Mouse (Mus musculus) stomach, postnatal 0 days (tissue): Measurements from ENCODE around the gene Frem1. TPM values are rescaled to one million over a fixed set of nuclear protein-coding genes. Genes with fewer than 3 reads are reported as not detected.

Experiments
- ATAC-seq: fragments of 200-750 bp; cut with Nextera tagmentation; 2 replicates; pipeline ENCODE4 v1.8.0; 2017; ENCODE audit not compliant: low FRiP score, low TSS enrichment
- DNase-seq: peaks from one replicate; pipeline ENCODE4 v3.0.0-alpha.2; 2016; ENCODE audit warnings: low spot score
- H3K27ac ChIP-seq: fragments of 300-500 bp; sonication (generic); replicated peaks from 2 replicates; pipeline ENCODE4 v1.5.1; 2014; ENCODE audit warnings: mild to moderate bottlenecking, control low read depth
- H3K27me3 ChIP-seq: fragments of 300-500 bp; sonication (generic); 2 replicates; pipeline ENCODE4 v1.6.1; 2014; ENCODE audit warnings: low read length; ENCODE audit not compliant: control insufficient read depth, insufficient read depth
- H3K36me3 ChIP-seq: fragments of 300-500 bp; sonication (generic); 2 replicates; pipeline ENCODE4 v1.6.1; 2014; ENCODE audit warnings: low read length, mixed read lengths; ENCODE audit not compliant: control insufficient read depth, insufficient read depth
- H3K4me1 ChIP-seq: fragments of 300-500 bp; sonication (generic); replicated peaks from 2 replicates; pipeline ENCODE4 v1.6.1; 2014; ENCODE audit warnings: antibody characterized with exemption; ENCODE audit not compliant: control insufficient read depth, insufficient read depth
- H3K4me2 ChIP-seq: fragments of 300-500 bp; sonication (generic); replicated peaks from 2 replicates; pipeline ENCODE4 v1.6.1; 2014; ENCODE audit warnings: low read depth, mild to moderate bottlenecking, control low read depth, moderate library complexity
- H3K4me3 ChIP-seq: fragments of 300-500 bp; sonication (generic); 2 replicates; pipeline ENCODE4 v1.5.1; 2014; ENCODE audit warnings: low read depth, low read length, control low read depth
- H3K9ac ChIP-seq: fragments of 300-500 bp; sonication (generic); 2 replicates; pipeline ENCODE4 v1.6.1; 2014; ENCODE audit warnings: mild to moderate bottlenecking, low read length, control low read depth, mixed read lengths
- H3K9me3 ChIP-seq: fragments of 300-500 bp; sonication (generic); 2 replicates; pipeline ENCODE4 v1.6.1; 2016; ENCODE audit warnings: low read length; ENCODE audit not compliant: control insufficient read depth
- CTCF ChIP-seq: IDR thresholded peaks from 2 replicates; pipeline ENCODE4 v1.5.1; 2016; ENCODE audit warnings: antibody characterized with exemption, low read depth, mild to moderate bottlenecking, moderate library complexity
- EP300 ChIP-seq: optimal IDR thresholded peaks from 2 replicates; pipeline ENCODE3; 2016; ENCODE audit warnings: antibody characterized with exemption
- WGBS: fragments of 180-500 bp; shearing (Covaris S2); extraction: QIAGEN DNeasy Blood & Tissue Kit; methylation state at CpG from one replicate; pipeline ENCODE4 v1.1.7; 2014; 5-methylcytosine and 5-hydroxymethylcytosine counted together
- polyA plus RNA-seq: library from polyadenylated mRNA; unstranded; fragments of >200 nt; fragmentation: Nextera tagmentation; extraction: Ambion mirVana; gene quantifications from 2 replicates; pipeline ENCODE4 v1.2.1, GENCODE M21; 2015

Gene Frem1
- polyA plus RNA-seq, 1 experiment from 2014 or later: 2.9 TPM

- ATAC-seq: no peak
- WGBS: 53% methylated on average over 5 of the region's 5 CpGs
- H3K4me2 ChIP-seq: no peak overlapping the region
Measured at GRCm38 (mm10) chr4:82916678-82917050, 135.5 kb downstream of the Frem1 start.

DNA sequence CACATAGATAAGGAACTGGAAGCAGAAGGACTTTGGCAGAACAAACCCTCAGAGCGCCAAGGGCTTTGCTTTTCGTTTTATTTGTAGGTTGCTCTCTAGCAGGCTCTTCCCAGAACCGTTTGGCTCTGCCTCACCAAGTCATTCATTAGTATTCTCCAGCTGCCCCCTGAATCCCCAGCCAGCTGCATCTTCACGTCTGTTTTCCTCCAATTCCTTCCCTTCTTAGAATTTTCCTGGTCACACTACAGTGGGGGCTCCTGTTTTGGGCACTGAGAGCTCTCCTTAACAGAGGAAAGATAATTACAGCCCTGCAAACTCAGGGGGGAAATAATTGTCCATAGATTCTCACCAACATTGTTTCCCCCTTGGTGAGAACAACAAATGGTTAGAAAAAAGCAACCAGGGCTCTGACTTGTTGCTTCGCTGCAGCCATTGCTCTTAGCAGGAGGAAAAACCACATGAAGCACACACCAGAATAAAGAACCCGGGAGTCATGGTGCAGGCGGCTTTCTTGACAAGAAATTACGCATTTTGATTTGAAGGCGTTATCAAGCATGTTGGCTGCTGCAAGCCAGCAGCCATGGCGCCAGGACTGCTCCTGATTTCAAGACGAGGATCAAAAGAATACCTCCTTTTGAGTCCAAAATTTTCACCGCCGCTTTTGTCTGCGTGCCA is 136.0 kb downstream of the Frem1 start:
- Histone ChIP-seq H3K9ac (no peak overlapping the region), H3K4me1 (no peaks in the 10 kb centered on the region), H3K27me3 (no peaks in the 10 kb centered on the region), H3K9me3 (no peaks in the 10 kb centered on the region), H3K36me3 (no peaks in the 10 kb centered on the region), H3K27ac (no peak overlapping the region), H3K4me3 (no peak overlapping the region), H3K4me2 (no peak overlapping the region)
- 53% methylated on average over 14 of the region's 14 CpGs for WGBS
- DNase-seq (no peak), ATAC-seq (no peak)
- no peak for TF ChIP-seq EP300
- TF ChIP-seq CTCF: no peak

More at GRCm38 (mm10) chr4:82916678-82917050, 135.5 kb downstream of the Frem1 start:
- Histone ChIP-seq H3K36me3 (no peaks in the 10 kb centered on the region), H3K4me3 (no peak overlapping the region), H3K9me3 (no peaks in the 10 kb centered on the region), H3K27me3 (no peaks in the 10 kb centered on the region), H3K4me1 (no peaks in the 10 kb centered on the region), H3K9ac (no peak overlapping the region), H3K27ac (no peak overlapping the region)
- no peak for DNase-seq
- TF ChIP-seq EP300 (no peak), CTCF (no peak)

- Histone ChIP-seq H3K4me1 (no peaks in the 10 kb centered on the region), H3K4me2 (no peak overlapping the region), H3K36me3 (no peaks in the 10 kb centered on the region), H3K4me3 (no peak overlapping the region), H3K27me3 (no peaks in the 10 kb centered on the region), H3K9me3 (no peaks in the 10 kb centered on the region), H3K9ac (no peak overlapping the region), H3K27ac (no peak overlapping the region)
- 38% methylated on average over 7 of the region's 7 CpGs for WGBS
- no peak for DNase-seq
- no peak for TF ChIP-seq CTCF
- TF ChIP-seq EP300: no peak
- ATAC-seq: no peak
Measured at GRCm38 (mm10) chr4:82915576-82915975, 136.6 kb downstream of the Frem1 start.

DNA sequence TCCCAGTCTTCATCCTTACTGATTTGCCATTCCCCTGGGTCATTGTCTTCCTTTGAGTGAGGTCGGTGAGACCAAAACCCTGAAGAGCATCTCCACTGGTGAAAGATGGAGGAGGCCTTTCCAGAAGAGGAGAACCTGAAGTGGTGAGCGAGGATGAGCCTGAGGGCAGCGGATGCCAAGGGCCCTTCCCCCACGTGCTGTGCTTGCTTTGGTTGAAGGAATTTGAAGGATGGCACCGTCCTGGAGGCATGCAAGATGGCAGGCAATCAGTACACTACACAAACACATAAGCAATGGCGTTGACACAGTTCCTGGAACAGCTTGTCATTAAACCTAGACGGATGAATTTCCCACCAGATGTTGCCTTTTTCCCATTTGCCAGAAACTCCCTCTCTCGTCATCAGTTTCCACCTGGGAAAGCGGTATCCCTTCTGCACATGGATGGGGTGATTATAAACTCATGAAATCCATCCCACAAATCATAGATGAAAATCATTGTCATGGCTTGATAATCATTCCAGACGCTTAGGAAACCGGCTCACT is 137.5 kb downstream of the Frem1 start:
- no peaks in the 10 kb centered on the region for H3K9me3 ChIP-seq
- no peak overlapping the region for H3K4me3 ChIP-seq
- WGBS: 75% methylated on average over 11 of the region's 11 CpGs
- H3K9ac ChIP-seq: no peak overlapping the region
- DNase-seq: no peak
- TF ChIP-seq EP300 (no peak), CTCF (no peak)
- no peaks in the 10 kb centered on the region for H3K27me3 ChIP-seq
- ATAC-seq: no peak
- no peaks in the 10 kb centered on the region for H3K4me1 ChIP-seq
- H3K4me2 ChIP-seq: no peak overlapping the region
- H3K36me3 ChIP-seq: no peaks in the 10 kb centered on the region
- H3K27ac ChIP-seq: no peak overlapping the region

DNA sequence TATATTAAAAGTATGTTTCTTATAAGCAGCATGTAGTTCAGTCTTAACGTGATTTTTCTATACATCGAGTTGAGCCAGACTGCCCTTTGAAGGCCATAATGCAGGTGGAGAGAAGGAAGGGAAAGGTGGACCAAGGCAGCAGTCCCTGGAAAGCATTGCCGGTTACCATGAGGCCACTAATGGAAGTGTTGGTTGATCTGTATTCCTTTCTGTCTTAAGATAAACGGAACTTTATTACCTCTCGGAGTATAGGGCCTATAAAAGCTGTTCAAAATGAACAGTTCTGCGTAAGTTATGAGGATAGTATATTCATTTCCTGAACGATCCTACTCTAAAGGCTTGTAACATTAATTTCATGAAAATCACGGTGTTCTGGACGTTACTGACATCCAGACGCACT is 156.9 kb downstream of the Frem1 start:
- 71% methylated on average over 10 of the region's 10 CpGs for WGBS
- no peak for TF ChIP-seq CTCF
- no peak for TF ChIP-seq EP300
- Histone ChIP-seq H3K27ac (no peak overlapping the region), H3K27me3 (no peaks in the 10 kb centered on the region), H3K36me3 (no peaks in the 10 kb centered on the region), H3K9ac (no peak overlapping the region), H3K4me3 (no peak overlapping the region), H3K4me1 (no peaks in the 10 kb centered on the region), H3K4me2 (no peak overlapping the region), H3K9me3 (no peaks in the 10 kb centered on the region)
- ATAC-seq (no peak), DNase-seq (no peak)

DNA sequence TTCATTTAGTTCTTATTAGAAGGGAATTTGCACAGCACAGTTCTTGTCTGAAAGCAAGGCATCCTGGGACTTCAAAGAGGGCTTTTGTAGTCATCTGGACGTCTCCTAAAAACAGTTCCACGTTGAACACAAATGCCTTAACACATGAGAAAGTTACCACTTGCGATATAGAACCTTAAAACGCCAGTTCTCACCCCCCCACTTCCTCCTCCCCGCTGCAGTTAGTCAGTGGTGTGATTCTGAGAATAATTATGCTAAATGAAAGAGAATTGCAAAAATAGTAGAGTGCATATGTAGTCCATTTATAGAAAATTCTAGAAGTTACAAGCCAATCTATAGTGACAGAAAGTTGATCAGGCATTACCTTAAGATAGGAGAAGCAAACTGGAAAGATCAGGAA is 159.9 kb downstream of the Frem1 start:
- H3K9me3 ChIP-seq: no peaks in the 10 kb centered on the region
- DNase-seq: no peak
- H3K4me2 ChIP-seq: no peak overlapping the region
- no peak overlapping the region for H3K9ac ChIP-seq
- H3K27me3 ChIP-seq: no peaks in the 10 kb centered on the region
- no peak overlapping the region for H3K27ac ChIP-seq
- no peak for TF ChIP-seq CTCF
- TF ChIP-seq EP300: no peak
- H3K36me3 ChIP-seq: no peaks in the 10 kb centered on the region
- H3K4me1 ChIP-seq: no peaks in the 10 kb centered on the region
- no peak for ATAC-seq
- 79% methylated on average over 5 of the region's 5 CpGs for WGBS
- H3K4me3 ChIP-seq: no peak overlapping the region
